Mouse (Mus musculus): ENCODE measurements around the gene Gm49388. TPM values are rescaled to one million over a fixed set of nuclear protein-coding genes. Genes with fewer than 3 reads are reported as not detected.
"Not testable (repeated sequence)": the region's sequence is repeated elsewhere in the genome, so short reads cannot be mapped to it uniquely, and the experiment has no call there.

Gm49388 gene
- polyA plus RNA-seq, 1 experiment from 2014 or later, result not detected

DNA sequence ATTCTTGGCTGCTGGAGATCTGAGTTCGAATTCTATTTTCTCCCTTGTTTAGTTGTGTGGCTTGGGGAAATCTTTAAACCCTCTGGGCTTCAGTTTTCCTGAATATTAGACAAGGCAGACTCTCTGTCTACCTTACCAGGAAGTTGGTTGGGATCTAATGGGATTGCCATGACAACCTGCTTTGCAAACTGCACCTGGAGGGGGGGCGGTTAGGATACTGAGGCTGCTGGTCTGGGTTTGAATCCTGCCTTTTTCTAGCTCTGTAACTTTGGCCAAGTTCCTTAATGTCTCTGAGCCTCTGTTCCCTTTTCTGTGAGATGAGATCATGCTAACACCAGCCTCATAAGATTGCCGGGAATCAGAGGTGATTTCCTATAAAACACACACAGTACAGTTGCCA lies 37.1 kb downstream of the Gm49388 start:
- Histone ChIP-seq H3K9ac (replicated peaks; ENCODE audit: low read length) (no peak overlapping the region), H3K4me3 (ENCODE audit: low read depth, low read length) (no peak overlapping the region), H3K36me3 (replicated peaks; ENCODE audit: control insufficient read depth, insufficient read depth, low read depth, low read length) (no peaks in the 10 kb centered on the region), H3K27me3 (ENCODE audit: control insufficient read depth, insufficient read depth, low read length) (no peaks in the 10 kb centered on the region), H3K9me3 (replicated peaks; ENCODE audit: control insufficient read depth, low read length) (no peaks in the 10 kb centered on the region), H3K4me1 (ENCODE audit: control insufficient read depth, insufficient read depth, low read length) (no peaks in the 10 kb centered on the region), H3K4me2 (ENCODE audit: low read depth, low read length) (no peak overlapping the region), H3K27ac (replicated peaks; ENCODE audit: low read depth, low read length) (no peak overlapping the region)
- 94% methylated on average over 3 of the region's 3 CpGs for WGBS
- no peak for DNase-seq (ENCODE audit: low spot score)
- no peak for ATAC-seq (replicated peaks; ENCODE audit: insufficient number of reproducible peaks, low FRiP score, low TSS enrichment, low read depth)

DNA sequence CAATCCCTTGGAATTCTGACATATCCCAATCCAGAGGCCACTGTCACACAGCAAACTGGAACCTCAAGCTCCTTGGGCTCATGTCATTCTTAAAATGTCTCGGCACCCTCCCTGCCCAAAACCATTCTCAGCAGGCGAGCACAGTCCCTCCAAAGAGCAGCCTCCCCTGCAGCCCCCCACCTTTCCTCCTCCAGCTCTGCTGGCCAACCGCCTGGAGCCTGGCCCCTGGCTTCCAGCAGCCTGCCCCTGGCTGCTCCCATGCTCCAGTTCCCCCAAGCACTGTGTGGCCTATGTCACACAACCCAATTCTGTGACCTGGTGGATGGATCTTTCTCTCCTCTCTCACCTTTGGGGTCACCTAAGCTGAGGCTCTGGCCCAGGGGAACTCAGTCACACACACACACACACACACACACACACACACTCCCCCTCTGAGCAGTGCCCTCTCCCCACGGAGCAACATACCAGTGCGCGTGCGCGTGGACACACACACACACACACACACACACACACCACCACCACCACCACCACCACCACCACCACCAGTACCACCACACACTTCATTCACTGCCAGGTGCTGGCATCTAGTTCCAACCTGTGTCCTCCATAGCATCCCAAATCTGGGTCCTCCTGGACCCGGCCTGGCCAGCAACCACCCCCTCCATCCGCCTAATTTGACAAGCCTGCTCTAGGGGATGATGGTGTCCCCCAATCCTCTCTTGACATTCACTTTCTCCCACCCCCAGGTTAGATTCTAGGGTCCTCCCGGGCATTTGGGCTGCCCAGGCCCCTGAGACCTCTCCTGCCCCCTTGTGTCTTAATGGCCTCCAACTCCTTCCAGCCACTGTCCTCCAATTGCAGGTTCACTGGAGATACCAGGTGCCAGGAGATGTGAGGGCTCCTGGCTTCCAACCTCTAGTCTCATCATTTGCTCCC lies 38.1 kb downstream of the Gm49388 start:
- WGBS, result 66% methylated on average over 11 of the region's 11 CpGs
- Histone ChIP-seq H3K9me3 (replicated peaks; ENCODE audit: control insufficient read depth, low read length) (no peaks in the 10 kb centered on the region), H3K36me3 (replicated peaks; ENCODE audit: control insufficient read depth, insufficient read depth, low read depth, low read length) (no peaks in the 10 kb centered on the region), H3K4me3 (ENCODE audit: low read depth, low read length) (peak overlapping the region; percentile 73), H3K4me1 (ENCODE audit: control insufficient read depth, insufficient read depth, low read length) (no peaks in the 10 kb centered on the region), H3K9ac (replicated peaks; ENCODE audit: low read length) (peak overlapping the region; percentile 83), H3K27ac (replicated peaks; ENCODE audit: low read depth, low read length) (no peak overlapping the region), H3K27me3 (ENCODE audit: control insufficient read depth, insufficient read depth, low read length) (no peaks in the 10 kb centered on the region), H3K4me2 (ENCODE audit: low read depth, low read length) (peak overlapping the region; percentile 82)
- peak; percentile 10 for ATAC-seq (replicated peaks; ENCODE audit: insufficient number of reproducible peaks, low FRiP score, low TSS enrichment, low read depth)
- DNase-seq (ENCODE audit: low spot score), result no peak

DNA sequence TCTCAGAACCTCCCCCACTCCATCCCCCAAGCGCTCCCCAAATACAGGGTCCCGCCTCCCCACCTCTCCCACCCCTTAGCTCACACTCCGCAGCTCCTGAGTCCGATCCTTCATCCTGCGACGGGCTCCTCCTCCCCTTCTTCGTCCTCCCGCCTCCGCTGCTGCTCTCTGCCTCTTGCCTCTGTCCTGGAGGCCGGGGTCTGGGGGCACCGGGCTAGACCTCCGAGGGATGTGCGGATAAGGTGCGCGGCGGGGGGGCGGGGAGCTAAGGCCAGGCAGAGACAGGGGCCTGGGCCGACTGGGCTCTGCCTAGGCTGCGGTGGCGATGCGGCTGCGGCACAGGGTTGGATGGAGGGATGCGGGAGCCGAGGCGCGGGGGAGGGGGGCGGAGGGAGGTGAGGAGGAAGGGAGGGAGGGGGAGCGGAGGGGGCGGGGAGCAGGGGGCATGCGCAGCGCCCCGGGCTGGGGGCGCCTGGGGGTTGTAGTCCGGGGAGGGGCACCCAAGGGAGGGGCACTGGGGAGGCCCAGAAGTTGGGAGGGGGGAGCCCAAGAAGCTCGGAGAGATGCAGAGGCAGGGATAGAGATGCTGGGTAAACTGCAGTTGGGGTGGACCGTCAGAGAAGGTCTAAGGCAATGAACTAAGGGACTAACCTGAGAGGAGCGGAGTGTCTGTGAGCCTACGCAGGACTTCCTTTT lies 38.9 kb downstream of the Gm49388 start, which contains the start of the genes Stx4a and Stx1b:
Gene Stx4a (plus strand): TSS at position 119 of the 696 bp plus-strand sequence.
Gene Stx1b (minus strand): TSS at position 374 of the 696 bp plus-strand sequence.
- peak within 1 kb of the TSS; percentile 35; the same call in 1 of the 2 replicates for H3K27ac ChIP-seq (replicated peaks; ENCODE audit: low read depth, low read length)
- 3% methylated on average over 32 of the region's 38 CpGs for WGBS
- H3K4me3 ChIP-seq (ENCODE audit: low read depth, low read length), result peak within 1 kb of the TSS; percentile 73
- H3K9ac ChIP-seq (replicated peaks; ENCODE audit: low read length), result peak within 1 kb of the TSS; percentile 83
- no peaks in the 10 kb centered on the region for H3K27me3 ChIP-seq (ENCODE audit: control insufficient read depth, insufficient read depth, low read length)
- no peaks in the 10 kb centered on the region for H3K36me3 ChIP-seq (replicated peaks; ENCODE audit: control insufficient read depth, insufficient read depth, low read depth, low read length)
- no peaks in the 10 kb centered on the region for H3K4me1 ChIP-seq (ENCODE audit: control insufficient read depth, insufficient read depth, low read length)
- ATAC-seq (replicated peaks; ENCODE audit: insufficient number of reproducible peaks, low FRiP score, low TSS enrichment, low read depth), result peak; percentile 81
- H3K4me2 ChIP-seq (ENCODE audit: low read depth, low read length), result peak within 1 kb of the TSS; percentile 82
- peak; percentile 76 for DNase-seq (ENCODE audit: low spot score)
- H3K9me3 ChIP-seq (replicated peaks; ENCODE audit: control insufficient read depth, low read length), result no peaks in the 10 kb centered on the region

DNA sequence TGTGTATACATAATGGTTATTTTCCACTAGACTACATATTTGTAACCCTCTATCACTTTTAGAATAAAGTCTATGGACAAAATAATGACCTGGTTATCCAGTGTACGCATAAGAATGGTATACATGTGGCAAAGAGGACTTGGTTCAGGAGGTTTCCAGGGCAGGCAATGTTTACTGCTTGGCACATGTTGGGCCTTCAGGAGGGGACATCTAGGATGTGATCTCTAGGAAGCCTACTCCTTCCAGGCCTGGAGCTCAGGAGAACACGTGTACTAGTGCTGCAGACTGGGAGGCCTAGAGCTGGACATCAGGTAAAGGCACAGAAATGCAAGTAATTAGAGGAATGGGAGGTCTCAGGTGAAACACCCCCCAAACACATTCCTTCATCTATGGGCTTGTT lies 50.1 kb downstream of the Gm49388 start:
- Histone ChIP-seq H3K4me2 (ENCODE audit: low read depth, low read length) (no peak overlapping the region), H3K27me3 (ENCODE audit: control insufficient read depth, insufficient read depth, low read length) (no peaks in the 10 kb centered on the region), H3K9me3 (replicated peaks; ENCODE audit: control insufficient read depth, low read length) (no peaks in the 10 kb centered on the region), H3K27ac (replicated peaks; ENCODE audit: low read depth, low read length) (no peak overlapping the region), H3K36me3 (replicated peaks; ENCODE audit: control insufficient read depth, insufficient read depth, low read depth, low read length) (no peaks in the 10 kb centered on the region), H3K4me3 (ENCODE audit: low read depth, low read length) (no peak overlapping the region), H3K4me1 (ENCODE audit: control insufficient read depth, insufficient read depth, low read length) (no peaks in the 10 kb centered on the region), H3K9ac (replicated peaks; ENCODE audit: low read length) (no peak overlapping the region)
- DNase-seq (ENCODE audit: low spot score) (no peak), ATAC-seq (replicated peaks; ENCODE audit: insufficient number of reproducible peaks, low FRiP score, low TSS enrichment, low read depth) (no peak)
- WGBS, result 73% methylated on average over 2 of the region's 2 CpGs

DNA sequence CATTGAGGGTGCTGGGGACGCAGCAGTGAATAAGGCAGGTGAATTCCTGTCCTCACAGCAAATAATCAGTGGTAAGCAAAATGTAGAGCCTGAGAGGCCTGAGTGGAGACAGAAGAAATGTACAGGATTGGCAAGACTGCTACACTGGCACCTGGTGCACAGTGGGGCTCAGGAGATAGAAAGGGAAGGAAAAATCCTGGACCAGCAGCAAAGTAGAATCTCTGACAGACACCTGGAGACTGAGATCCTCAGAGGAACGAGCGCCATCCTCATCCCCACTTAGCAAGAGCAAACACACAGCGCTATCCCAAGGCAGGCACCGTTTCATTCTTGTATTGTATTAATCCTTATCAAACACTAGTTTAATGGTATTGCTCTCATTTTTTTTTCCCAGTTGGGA lies 52.1 kb downstream of the Gm49388 start:
- Histone ChIP-seq H3K4me1 (ENCODE audit: control insufficient read depth, insufficient read depth, low read length) (no peaks in the 10 kb centered on the region), H3K4me2 (ENCODE audit: low read depth, low read length) (no peak overlapping the region), H3K9ac (replicated peaks; ENCODE audit: low read length) (no peak overlapping the region), H3K4me3 (ENCODE audit: low read depth, low read length) (no peak overlapping the region), H3K36me3 (replicated peaks; ENCODE audit: control insufficient read depth, insufficient read depth, low read depth, low read length) (no peaks in the 10 kb centered on the region), H3K27ac (replicated peaks; ENCODE audit: low read depth, low read length) (no peak overlapping the region), H3K27me3 (ENCODE audit: control insufficient read depth, insufficient read depth, low read length) (no peaks in the 10 kb centered on the region), H3K9me3 (replicated peaks; ENCODE audit: control insufficient read depth, low read length) (no peaks in the 10 kb centered on the region)
- no peak for ATAC-seq (replicated peaks; ENCODE audit: insufficient number of reproducible peaks, low FRiP score, low TSS enrichment, low read depth)
- no peak for DNase-seq (ENCODE audit: low spot score)
- 87% methylated on average over 5 of the region's 5 CpGs for WGBS

DNA sequence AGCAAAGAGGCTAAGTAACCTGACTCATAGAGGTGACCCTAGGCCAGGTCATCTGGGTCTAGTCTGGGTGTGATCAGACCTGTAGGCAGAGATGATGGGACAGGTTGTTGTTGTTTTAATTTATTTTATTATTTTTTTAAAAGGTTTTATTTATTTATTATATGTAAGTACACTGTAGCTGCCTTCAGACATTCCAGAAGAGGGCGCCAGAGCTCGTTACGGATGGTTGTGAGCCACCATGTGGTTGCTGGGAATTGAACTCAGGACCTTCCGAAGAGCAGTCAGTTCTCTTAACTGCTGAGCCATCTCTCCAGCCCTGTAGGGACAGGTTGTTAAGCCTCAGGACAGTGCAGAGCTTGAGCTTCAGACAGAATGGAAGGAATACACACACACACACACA lies 52.5 kb downstream of the Gm49388 start:
- not testable (repeated sequence) for H3K36me3 ChIP-seq (replicated peaks; ENCODE audit: control insufficient read depth, insufficient read depth, low read depth, low read length); H3K9ac ChIP-seq (replicated peaks; ENCODE audit: low read length); H3K4me1 ChIP-seq (ENCODE audit: control insufficient read depth, insufficient read depth, low read length); H3K9me3 ChIP-seq (replicated peaks; ENCODE audit: control insufficient read depth, low read length); ATAC-seq (replicated peaks; ENCODE audit: insufficient number of reproducible peaks, low FRiP score, low TSS enrichment, low read depth); H3K4me3 ChIP-seq (ENCODE audit: low read depth, low read length); H3K27me3 ChIP-seq (ENCODE audit: control insufficient read depth, insufficient read depth, low read length); H3K4me2 ChIP-seq (ENCODE audit: low read depth, low read length); H3K27ac ChIP-seq (replicated peaks; ENCODE audit: low read depth, low read length); DNase-seq (ENCODE audit: low spot score)
- WGBS, result 87% methylated on average over 4 of the region's 4 CpGs

DNA sequence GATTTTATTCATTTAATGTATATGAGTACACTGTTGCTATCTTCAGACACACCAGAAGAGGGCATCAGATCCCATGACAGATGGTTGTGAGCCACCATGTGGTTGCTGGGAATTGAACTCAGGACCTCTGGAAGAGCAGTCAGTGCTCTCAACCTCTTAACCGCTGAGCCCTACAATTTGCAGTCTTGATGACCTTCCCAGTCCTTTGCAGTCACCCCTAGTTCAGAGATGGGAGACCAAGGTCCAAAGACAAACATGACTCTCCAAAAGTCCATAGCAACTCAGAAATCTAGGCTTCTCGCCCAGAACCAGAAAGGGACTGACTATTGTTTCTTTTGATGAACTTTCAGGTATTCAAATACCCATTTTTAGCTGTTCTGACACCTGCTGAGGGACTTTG lies 54.6 kb downstream of the Gm49388 start:
- H3K9ac ChIP-seq (replicated peaks; ENCODE audit: low read length); H3K27me3 ChIP-seq (ENCODE audit: control insufficient read depth, insufficient read depth, low read length); H3K36me3 ChIP-seq (replicated peaks; ENCODE audit: control insufficient read depth, insufficient read depth, low read depth, low read length); H3K27ac ChIP-seq (replicated peaks; ENCODE audit: low read depth, low read length); H3K4me1 ChIP-seq (ENCODE audit: control insufficient read depth, insufficient read depth, low read length); H3K4me2 ChIP-seq (ENCODE audit: low read depth, low read length); ATAC-seq (replicated peaks; ENCODE audit: insufficient number of reproducible peaks, low FRiP score, low TSS enrichment, low read depth); H3K4me3 ChIP-seq (ENCODE audit: low read depth, low read length); DNase-seq (ENCODE audit: low spot score); H3K9me3 ChIP-seq (replicated peaks; ENCODE audit: control insufficient read depth, low read length): not testable (repeated sequence)
- 69% methylated on average over 2 of the region's 2 CpGs for WGBS

DNA sequence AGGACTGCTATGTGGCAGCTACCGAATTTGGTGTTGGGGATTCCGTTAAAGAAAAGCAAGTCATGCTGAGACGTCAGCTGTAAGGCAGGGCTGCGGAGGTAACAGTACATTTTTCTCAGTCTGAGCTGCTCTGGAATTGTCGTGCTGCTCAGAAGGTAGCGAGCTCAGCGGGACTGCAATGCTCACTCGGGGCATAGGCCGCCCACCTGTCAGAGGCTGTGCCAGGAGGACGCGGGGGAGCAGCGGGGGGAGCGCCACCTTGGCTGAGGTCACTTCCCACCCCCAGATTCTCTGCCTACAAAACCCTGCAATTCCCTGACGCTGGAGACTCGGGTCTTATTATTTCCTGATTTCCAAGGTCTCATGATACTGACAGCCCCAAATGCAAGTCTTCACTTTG lies 55.5 kb downstream of the Gm49388 start:
- DNase-seq (ENCODE audit: low spot score) (no peak), ATAC-seq (replicated peaks; ENCODE audit: insufficient number of reproducible peaks, low FRiP score, low TSS enrichment, low read depth) (0 out of 2 replicates have a peak, but pooled peaks have one; percentile 20)
- Histone ChIP-seq H3K4me2 (ENCODE audit: low read depth, low read length) (peak overlapping the region; percentile 88), H3K9ac (replicated peaks; ENCODE audit: low read length) (peak overlapping the region; percentile 67), H3K27ac (replicated peaks; ENCODE audit: low read depth, low read length) (peak overlapping the region; percentile 70), H3K4me1 (ENCODE audit: control insufficient read depth, insufficient read depth, low read length) (no peaks in the 10 kb centered on the region), H3K36me3 (replicated peaks; ENCODE audit: control insufficient read depth, insufficient read depth, low read depth, low read length) (no peaks in the 10 kb centered on the region), H3K4me3 (ENCODE audit: low read depth, low read length) (peak overlapping the region; percentile 63), H3K9me3 (replicated peaks; ENCODE audit: control insufficient read depth, low read length) (no peaks in the 10 kb centered on the region), H3K27me3 (ENCODE audit: control insufficient read depth, insufficient read depth, low read length) (no peaks in the 10 kb centered on the region)
- WGBS, result 2% methylated on average over 15 of the region's 15 CpGs

All from embryonic facial prominence, embryonic 11.5 days (tissue).